Mouse (Mus musculus) liver, adult 2 months (tissue): ENCODE data around the gene Shtn1. TPM values are rescaled to one million over a fixed set of nuclear protein-coding genes. Genes with fewer than 3 reads are reported as not detected.

Experiments used
- DNase-seq: peaks from one replicate; pipeline ENCODE4 v3.0.0-alpha.2; 2011; ENCODE audit warnings: low read depth, low spot score; ENCODE audit errors: extremely low read depth
- H3K27ac ChIP-seq: fragments of 200-500 bp; replicated peaks from 2 replicates; pipeline ENCODE4 v1.5.1; 2012; ENCODE audit warnings: low read depth, mild to moderate bottlenecking, control low read depth, inconsistent platforms, low read length; ENCODE audit not compliant: insufficient read depth
- H3K27me3 ChIP-seq: fragments of 200-500 bp; 2 replicates; pipeline ENCODE4 v1.6.1; 2012; ENCODE audit warnings: mild to moderate bottlenecking, moderate library complexity, low read length, inconsistent platforms; ENCODE audit not compliant: control insufficient read depth, insufficient read depth
- H3K36me3 ChIP-seq: fragments of 200-500 bp; 2 replicates; pipeline ENCODE4 v1.6.1; 2012; ENCODE audit warnings: low read length, inconsistent platforms; ENCODE audit not compliant: control insufficient read depth, insufficient read depth
- H3K4me1 ChIP-seq: fragments of 200-500 bp; 2 replicates; pipeline ENCODE4 v1.6.1; 2011; ENCODE audit warnings: low read length; ENCODE audit not compliant: control insufficient read depth, insufficient read depth
- H3K4me3 ChIP-seq: fragments of 200-500 bp; 2 replicates; pipeline ENCODE4 v1.5.1; 2011; ENCODE audit warnings: low read depth, mild to moderate bottlenecking, control low read depth, low read length, moderate library complexity; ENCODE audit not compliant: insufficient read depth
- H3K79me2 ChIP-seq: fragments of 200-500 bp; 2 replicates; pipeline ENCODE4 v1.6.1; 2012; ENCODE audit warnings: inconsistent platforms, mild to moderate bottlenecking, low read length, moderate library complexity; ENCODE audit not compliant: control insufficient read depth, insufficient read depth
- H3K9ac ChIP-seq: fragments of 200-500 bp; 2 replicates; pipeline ENCODE4 v1.6.1; 2012; ENCODE audit warnings: low read depth, mild to moderate bottlenecking, control low read depth, inconsistent platforms, low read length
- CTCF ChIP-seq: fragments of 200-500 bp; IDR thresholded peaks from 2 replicates; pipeline ENCODE4 v1.5.1; 2011; ENCODE audit warnings: low read depth, low read length, control low read depth
- POLR2A ChIP-seq: fragments of 200-500 bp; IDR thresholded peaks from 2 replicates; pipeline ENCODE4 v1.6.1; 2011; ENCODE audit warnings: low read length, control low read depth; ENCODE audit not compliant: insufficient read depth; ENCODE audit errors: extremely low read depth
- WGBS: fragments of 180-500 bp; shearing (Covaris S2); methylation state at CpG from one replicate; pipeline ENCODE4 v1.1.7; 2018; 5-methylcytosine and 5-hydroxymethylcytosine counted together
- polyA plus RNA-seq: library from polyadenylated mRNA; depleted of rRNA; stranded (reverse); fragments of >200 nt; gene quantifications from 2 replicates; pipeline ENCODE4 v1.2.3, GENCODE M21; 2012
- total RNA-seq: library from RNA; depleted of rRNA; stranded (reverse); fragments of >200 nt; gene quantifications from 2 replicates; pipeline ENCODE4 v1.2.3, GENCODE M21; 2014

Shtn1 gene
- total and polyA plus RNA-seq, 2 experiments: 4.9 to 10.4 TPM

DNA sequence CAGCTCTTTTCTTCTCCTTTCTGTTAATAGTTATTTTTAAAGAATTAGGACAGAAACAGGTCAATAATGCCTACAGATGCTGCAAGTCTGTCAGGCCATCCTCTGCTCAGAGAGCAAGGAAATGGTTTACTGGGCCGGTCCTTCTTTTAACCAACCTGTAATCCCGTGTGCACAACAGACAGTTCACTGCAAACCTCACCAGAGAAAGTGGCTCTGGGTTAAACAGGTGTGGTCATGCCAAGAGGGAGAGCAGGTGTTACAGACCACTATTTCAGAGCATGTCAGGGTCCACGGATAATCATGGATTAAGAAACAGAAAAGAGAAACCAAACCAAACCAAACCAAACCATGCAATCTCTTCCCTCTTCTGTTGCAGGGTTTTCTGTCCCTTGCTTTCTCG lies 17.8 kb downstream of the Shtn1 start:
- peaks cover 13% of the 10 kb centered on the region for H3K36me3 ChIP-seq
- 83% methylated on average over 4 of the region's 4 CpGs for WGBS
- no peak overlapping the region for H3K4me3 ChIP-seq
- H3K4me1 ChIP-seq: no peaks in the 10 kb centered on the region
- H3K27ac ChIP-seq: no peak overlapping the region
- H3K27me3 ChIP-seq: no peaks in the 10 kb centered on the region
- H3K9ac ChIP-seq: no peak overlapping the region
- peaks cover 13% of the 10 kb centered on the region; the same call in 1 of the 2 replicates for H3K79me2 ChIP-seq
- DNase-seq: no peak
- TF ChIP-seq CTCF (no peak), POLR2A (no peak)

- Histone ChIP-seq H3K9ac (no peak overlapping the region), H3K79me2 (peaks cover 10% of the 10 kb centered on the region; the same call in 1 of the 2 replicates), H3K4me1 (no peaks in the 10 kb centered on the region), H3K27ac (no peak overlapping the region), H3K4me3 (no peak overlapping the region), H3K27me3 (no peaks in the 10 kb centered on the region), H3K36me3 (peaks cover 13% of the 10 kb centered on the region)
- 63% methylated on average over 5 of the region's 5 CpGs for WGBS
- no peak for DNase-seq
- TF ChIP-seq CTCF (no peak), POLR2A (no peak)
Measured at GRCm38 (mm10) chr19:59057366-59057765, 18.5 kb downstream of the Shtn1 start.

- WGBS: 94% methylated on average over 6 of the region's 6 CpGs
- no peak overlapping the region for H3K4me3 ChIP-seq
Measured at GRCm38 (mm10) chr19:59054632-59054951, 21.3 kb downstream of the Shtn1 start.

DNA sequence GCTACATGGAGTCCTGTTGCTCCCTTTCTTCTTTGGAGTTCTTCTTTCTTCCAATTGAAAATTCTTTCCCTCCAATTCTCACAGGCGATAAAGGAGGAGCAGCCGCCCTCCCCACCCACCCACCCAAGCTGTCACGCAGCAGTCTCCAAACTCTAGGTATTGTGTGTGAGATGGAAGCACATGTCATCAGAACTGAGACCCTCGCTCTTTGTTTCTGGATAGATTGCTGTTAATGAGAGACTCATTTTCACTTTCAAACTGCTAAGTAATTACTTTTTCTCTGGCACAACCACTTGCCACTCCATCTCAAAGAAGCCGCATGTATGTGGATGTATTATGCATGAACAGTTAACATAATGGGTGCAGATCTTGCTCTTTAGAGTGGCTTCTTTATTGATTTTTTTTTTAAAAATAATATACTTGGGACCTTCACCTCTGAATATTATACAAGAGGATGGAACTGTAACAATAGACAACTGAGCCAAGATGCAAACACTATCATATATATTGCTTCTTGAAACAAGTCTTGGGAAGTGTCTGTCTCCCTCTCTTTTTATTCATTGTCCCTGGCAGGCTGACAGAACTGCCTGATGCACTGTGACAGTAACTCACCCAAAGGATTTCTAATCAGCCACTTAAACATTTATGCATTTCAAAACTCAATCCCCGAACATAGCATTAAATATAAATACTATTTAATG lies 21.8 kb downstream of the Shtn1 start:
- Histone ChIP-seq H3K27ac (no peak overlapping the region), H3K27me3 (no peaks in the 10 kb centered on the region), H3K9ac (no peak overlapping the region), H3K4me3 (no peak overlapping the region), H3K36me3 (peaks cover 11% of the 10 kb centered on the region), H3K79me2 (peaks cover 3% of the 10 kb centered on the region; the same call in 1 of the 2 replicates), H3K4me1 (no peaks in the 10 kb centered on the region)
- TF ChIP-seq CTCF: no peak
- TF ChIP-seq POLR2A: no peak
- no peak for DNase-seq
- WGBS: 95% methylated on average over 6 of the region's 6 CpGs

More at GRCm38 (mm10) chr19:59054632-59054951, 21.3 kb downstream of the Shtn1 start:
- TF ChIP-seq POLR2A (no peak), CTCF (no peak)
- Histone ChIP-seq H3K36me3 (peaks cover 11% of the 10 kb centered on the region), H3K27me3 (no peaks in the 10 kb centered on the region), H3K79me2 (peaks cover 3% of the 10 kb centered on the region; the same call in 1 of the 2 replicates), H3K9ac (no peak overlapping the region), H3K27ac (no peak overlapping the region), H3K4me1 (no peaks in the 10 kb centered on the region)
- DNase-seq: no peak

DNA sequence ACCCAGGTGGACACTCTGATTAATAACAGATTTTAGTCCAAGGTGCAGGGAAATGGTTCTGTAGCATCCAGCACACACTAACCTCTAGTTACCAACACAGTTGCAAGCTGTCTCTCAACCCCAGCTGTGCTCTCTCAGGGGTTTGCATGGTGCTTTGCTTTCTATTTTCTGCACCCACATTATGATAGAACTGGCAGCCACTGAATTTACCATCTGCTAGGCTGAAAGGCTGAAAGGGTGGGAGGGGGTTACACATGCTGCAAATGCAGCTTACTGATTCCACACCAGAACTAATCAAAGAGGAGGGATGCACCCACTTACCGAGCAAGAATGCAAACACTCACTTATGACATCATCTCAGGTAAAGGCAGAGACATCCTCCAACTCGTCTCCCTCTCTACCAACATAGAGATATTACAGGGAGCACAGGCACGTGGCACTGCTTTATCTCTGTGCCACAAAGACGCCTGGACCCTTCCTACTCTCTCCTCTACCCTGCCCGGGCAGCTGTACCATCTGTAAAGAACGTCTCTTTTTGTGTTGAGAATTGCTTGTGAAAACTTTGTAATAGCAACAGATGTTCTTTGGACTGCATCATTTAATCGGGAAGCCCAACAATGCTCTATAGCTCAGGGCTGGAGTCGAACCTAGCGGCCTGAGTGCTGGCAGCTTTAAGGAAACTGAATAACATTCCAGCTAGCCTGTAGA lies 23.0 kb downstream of the Shtn1 start:
- H3K27me3 ChIP-seq: no peaks in the 10 kb centered on the region
- no peak overlapping the region for H3K9ac ChIP-seq
- H3K36me3 ChIP-seq: peaks cover 8% of the 10 kb centered on the region
- H3K4me3 ChIP-seq: no peak overlapping the region
- peaks cover 3% of the 10 kb centered on the region; the same call in 1 of the 2 replicates for H3K79me2 ChIP-seq
- TF ChIP-seq CTCF: no peak
- no peak for TF ChIP-seq POLR2A
- no peak overlapping the region for H3K27ac ChIP-seq
- WGBS: 85% methylated on average over 9 of the region's 9 CpGs
- DNase-seq: no peak
- no peaks in the 10 kb centered on the region for H3K4me1 ChIP-seq

- no peak overlapping the region for H3K27ac ChIP-seq
- H3K4me1 ChIP-seq: no peaks in the 10 kb centered on the region
- no peak overlapping the region for H3K4me3 ChIP-seq
- peaks cover 3% of the 10 kb centered on the region; the same call in 1 of the 2 replicates for H3K36me3 ChIP-seq
- no peak for TF ChIP-seq CTCF
- no peak for TF ChIP-seq POLR2A
- H3K27me3 ChIP-seq: no peaks in the 10 kb centered on the region
- DNase-seq: no peak
- H3K9ac ChIP-seq: no peak overlapping the region
- H3K79me2 ChIP-seq: peaks cover 3% of the 10 kb centered on the region; the same call in 1 of the 2 replicates
- WGBS: 77% methylated on average over 4 of the region's 4 CpGs
Measured at GRCm38 (mm10) chr19:59052053-59052452, 23.8 kb downstream of the Shtn1 start.
